Mouse (Mus musculus): Measurements from ENCODE around the gene Polr2f.

GRCm38 (mm10) chr15:79108421-79109320 lies 32.1 kb upstream of the Polr2f start, which contains the start of gene Micall1:
- TF ChIP-seq CTCF (IDR thresholded peaks at IDR 0.05; ENCODE audit: insufficient read depth, low read depth, low read length) (no peak), POLR2A (IDR thresholded peaks at IDR 0.05; ENCODE audit: insufficient read depth, low read depth, low read length) (no peak)

Data from olfactory bulb, adult 2 months (tissue).